Mouse (Mus musculus) spleen, adult 2 months (tissue): Measurements from ENCODE around the gene Eef2.

Experiments used
- CTCF ChIP-seq: fragments of 200-500 bp; IDR thresholded peaks from 2 replicates; pipeline ENCODE4 v1.5.1; 2011; ENCODE audit warnings: mild to moderate bottlenecking, inconsistent platforms; ENCODE audit not compliant: insufficient read depth, insufficient read length, insufficient replicate concordance; ENCODE audit errors: extremely low read depth
- POLR2A ChIP-seq: fragments of 200-500 bp; IDR thresholded peaks from 2 replicates; pipeline ENCODE4 v1.6.1; 2011; ENCODE audit warnings: low read depth, low read length, inconsistent platforms

DNA sequence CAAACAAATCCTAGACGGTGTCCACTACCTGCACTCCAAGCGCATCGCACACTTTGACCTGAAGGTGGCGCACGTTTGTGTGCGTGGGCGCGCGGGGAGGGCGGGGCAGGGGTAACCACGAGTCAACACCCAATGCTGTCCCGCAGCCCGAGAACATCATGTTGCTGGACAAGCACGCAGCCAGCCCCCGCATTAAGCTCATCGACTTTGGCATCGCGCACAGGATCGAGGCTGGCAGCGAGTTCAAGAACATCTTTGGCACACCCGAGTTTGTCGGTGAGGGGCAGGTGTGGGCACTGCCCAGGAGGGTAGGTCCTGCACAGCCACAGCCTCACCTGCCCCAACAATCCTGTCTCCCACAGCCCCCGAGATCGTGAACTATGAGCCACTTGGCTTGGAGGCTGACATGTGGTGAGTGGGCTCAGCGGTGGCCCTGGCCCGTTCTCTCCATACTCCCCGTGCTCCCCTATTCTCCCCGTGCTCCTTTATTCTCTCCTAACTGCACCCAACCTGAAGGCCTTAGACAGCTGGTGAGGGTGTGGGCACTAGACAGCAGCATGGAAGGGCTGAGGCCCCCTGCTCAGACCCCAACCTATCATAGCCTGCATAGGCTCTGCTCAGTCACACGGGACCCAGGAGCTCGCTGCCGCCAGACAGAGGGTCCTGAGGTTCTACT lies 13.9 kb downstream of the Eef2 start:
- TF ChIP-seq CTCF: peak; percentile 16; the same call in 1 of the 2 replicates
- no peak for TF ChIP-seq POLR2A
